Mouse (Mus musculus) hindbrain, embryonic 10.5 days (tissue): ENCODE data around the gene Cpne9. TPM values are rescaled to one million over a fixed set of nuclear protein-coding genes. Genes with fewer than 3 reads are reported as not detected.

Source experiments
- DNase-seq: peaks from one replicate; pipeline ENCODE4 v3.0.0-alpha.2; 2017; ENCODE audit warnings: low spot score
- H3K27ac ChIP-seq: fragments of 300-500 bp; sonication (generic); 2 replicates; pipeline ENCODE4 v1.5.1; 2016; ENCODE audit warnings: mild to moderate bottlenecking, moderate library complexity
- H3K27me3 ChIP-seq: fragments of 300-500 bp; sonication (generic); 2 replicates; pipeline ENCODE4 v1.6.1; 2016; ENCODE audit warnings: mild to moderate bottlenecking; ENCODE audit not compliant: poor library complexity, insufficient read depth, severe bottlenecking
- H3K36me3 ChIP-seq: fragments of 300-500 bp; sonication (generic); 2 replicates; pipeline ENCODE4 v1.6.1; 2016; ENCODE audit warnings: mild to moderate bottlenecking, moderate library complexity
- H3K4me1 ChIP-seq: fragments of 300-500 bp; sonication (generic); replicated peaks from 2 replicates; pipeline ENCODE4 v1.6.1; 2016; ENCODE audit warnings: mild to moderate bottlenecking
- H3K4me3 ChIP-seq: fragments of 300-500 bp; sonication (generic); 2 replicates; pipeline ENCODE4 v1.5.1; 2016; ENCODE audit warnings: mild to moderate bottlenecking, moderate library complexity
- H3K9me3 ChIP-seq: fragments of 300-500 bp; sonication (generic); 2 replicates; pipeline ENCODE4 v1.6.1; 2016; ENCODE audit warnings: mild to moderate bottlenecking, moderate library complexity
- WGBS: fragments of 180-500 bp; shearing (Covaris S2); methylation state at CpG from one replicate; pipeline ENCODE4 v1.1.7; 2016; 5-methylcytosine and 5-hydroxymethylcytosine counted together
- polyA plus RNA-seq: library from polyadenylated mRNA; unstranded; fragments of >200 nt; fragmentation: Nextera tagmentation; extraction: Ambion mirVana; gene quantifications from 2 replicates; pipeline ENCODE4 v1.2.1, GENCODE M21; 2016

Cpne9 gene
- polyA plus RNA-seq, 1 experiment from 2014 or later: 0.58 TPM

DNA sequence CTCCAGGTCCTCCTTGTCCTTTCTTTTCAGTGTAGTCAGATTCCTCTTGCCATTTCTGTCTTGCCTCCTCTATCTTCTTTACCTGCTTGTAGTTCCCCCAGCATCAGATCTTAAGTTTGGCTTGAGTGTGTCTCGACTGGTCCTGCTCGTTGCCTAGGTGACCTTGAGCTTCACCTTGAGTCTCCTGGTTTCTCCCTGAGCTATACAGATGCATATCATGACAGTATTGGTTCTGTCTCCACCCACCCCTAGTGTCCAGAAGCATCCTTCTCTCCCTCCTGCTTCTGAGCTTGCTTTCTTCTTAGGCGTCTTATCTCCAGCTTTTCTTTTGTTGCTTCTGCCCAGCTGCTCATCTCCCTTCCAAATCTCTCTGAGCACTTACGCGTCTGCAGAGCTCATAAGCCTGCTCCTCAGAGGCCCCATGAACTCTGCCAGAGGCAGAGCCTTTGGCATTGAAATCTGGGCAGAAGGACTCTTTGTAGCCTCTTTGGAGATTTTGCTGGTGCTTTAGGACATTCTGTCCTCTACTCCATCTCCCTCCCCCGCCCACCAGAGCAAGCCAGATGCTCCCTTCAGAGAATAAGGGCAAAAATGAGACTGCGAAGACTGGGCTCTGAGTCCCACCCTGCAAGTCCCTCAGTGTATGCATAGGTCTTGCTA lies 15.0 kb upstream of the Cpne9 start:
- Histone ChIP-seq H3K4me1 (no peaks in the 10 kb centered on the region), H3K27ac (no peak overlapping the region), H3K27me3 (no peaks in the 10 kb centered on the region), H3K4me3 (no peak overlapping the region), H3K9me3 (no peaks in the 10 kb centered on the region), H3K36me3 (peaks cover 100% of the 10 kb centered on the region)
- 90% methylated on average over 7 of the region's 7 CpGs for WGBS
- no peak for DNase-seq

DNA sequence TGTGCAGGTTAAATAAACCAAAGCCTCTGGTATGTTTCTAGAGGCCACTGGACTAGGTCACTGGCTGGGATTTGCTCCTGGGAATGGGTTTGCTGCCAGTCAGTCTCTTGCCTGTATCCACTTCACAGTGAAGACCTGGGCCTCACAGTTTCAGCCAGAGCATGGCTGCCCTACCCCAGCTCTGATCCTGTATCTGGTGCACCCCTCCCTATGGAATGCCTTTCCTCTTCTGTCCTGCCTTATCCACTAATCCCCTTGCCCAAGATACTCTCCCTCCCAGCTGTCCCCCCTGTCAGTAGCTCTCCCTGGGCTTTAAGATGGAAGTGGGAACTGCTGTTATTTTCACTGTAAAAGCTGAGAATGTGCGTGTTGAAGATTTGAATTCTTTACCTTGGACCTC lies 14.1 kb upstream of the Cpne9 start:
- Histone ChIP-seq H3K27ac (no peak overlapping the region), H3K36me3 (peaks cover 100% of the 10 kb centered on the region), H3K4me3 (no peak overlapping the region), H3K27me3 (no peaks in the 10 kb centered on the region), H3K4me1 (no peaks in the 10 kb centered on the region), H3K9me3 (no peaks in the 10 kb centered on the region)
- DNase-seq: no peak
- WGBS: 91% methylated on average over 1 of the region's 1 CpGs

DNA sequence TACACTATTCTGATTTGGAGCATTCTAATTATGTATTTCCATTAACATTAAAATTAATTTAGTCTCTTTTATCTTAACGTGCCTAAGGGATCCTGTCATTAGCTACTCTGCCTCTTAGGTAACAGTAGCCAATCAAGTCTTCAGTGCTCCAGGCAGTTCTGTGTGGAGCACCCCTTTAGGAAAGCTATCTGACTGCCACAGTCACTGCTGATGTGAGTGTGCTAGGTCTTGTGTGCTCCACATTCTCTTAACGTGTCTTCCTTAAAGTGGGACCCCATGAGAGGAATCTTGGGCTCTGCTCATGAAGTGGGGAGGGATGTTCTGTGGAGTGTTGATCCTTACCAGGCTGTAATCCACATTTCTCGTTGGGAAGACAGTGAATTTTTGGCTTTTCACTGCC lies 9.7 kb upstream of the Cpne9 start:
- 82% methylated on average over 3 of the region's 3 CpGs for WGBS
- H3K36me3 ChIP-seq: peaks cover 95% of the 10 kb centered on the region
- no peak overlapping the region for H3K27ac ChIP-seq

GRCm38 (mm10) chr6:113276846-113277245 lies 5.3 kb upstream of the Cpne9 start:
- peaks cover 14% of the 10 kb centered on the region for H3K27me3 ChIP-seq
- H3K4me3 ChIP-seq: no peak overlapping the region
- no peaks in the 10 kb centered on the region for H3K9me3 ChIP-seq
- WGBS: 75% methylated on average over 4 of the region's 4 CpGs
- DNase-seq: no peak
- H3K36me3 ChIP-seq: peaks cover 84% of the 10 kb centered on the region
- H3K4me1 ChIP-seq: peaks cover 3% of the 10 kb centered on the region; the same call in 1 of the 2 replicates
- H3K27ac ChIP-seq: no peak overlapping the region

More for the DNA sequence above, 9.7 kb upstream of the Cpne9 start:
- no peaks in the 10 kb centered on the region for H3K4me1 ChIP-seq
- no peak for DNase-seq
- H3K4me3 ChIP-seq: no peak overlapping the region
- no peaks in the 10 kb centered on the region for H3K9me3 ChIP-seq
- H3K27me3 ChIP-seq: no peaks in the 10 kb centered on the region

- H3K4me3 ChIP-seq: no peak overlapping the region
- H3K27me3 ChIP-seq: peaks cover 51% of the 10 kb centered on the region
- H3K4me1 ChIP-seq: peaks cover 27% of the 10 kb centered on the region
- peaks cover 41% of the 10 kb centered on the region for H3K36me3 ChIP-seq
- 62% methylated on average over 6 of the region's 6 CpGs for WGBS
- H3K27ac ChIP-seq: no peak overlapping the region
- no peak for DNase-seq
- H3K9me3 ChIP-seq: no peaks in the 10 kb centered on the region
Measured at GRCm38 (mm10) chr6:113281676-113282075, 431 bp upstream of the Cpne9 start.

- Histone ChIP-seq H3K36me3 (peaks cover 28% of the 10 kb centered on the region; the same call in 1 of the 2 replicates), H3K27me3 (peaks cover 51% of the 10 kb centered on the region), H3K4me1 (peaks cover 27% of the 10 kb centered on the region), H3K4me3 (peak overlapping the region; percentile 44), H3K9me3 (no peaks in the 10 kb centered on the region), H3K27ac (no peak overlapping the region)
- DNase-seq: peak; percentile 7
- WGBS: 2% methylated on average over 22 of the region's 22 CpGs
Measured at GRCm38 (mm10) chr6:113282969-113283368, 862 bp downstream of the Cpne9 start.

DNA sequence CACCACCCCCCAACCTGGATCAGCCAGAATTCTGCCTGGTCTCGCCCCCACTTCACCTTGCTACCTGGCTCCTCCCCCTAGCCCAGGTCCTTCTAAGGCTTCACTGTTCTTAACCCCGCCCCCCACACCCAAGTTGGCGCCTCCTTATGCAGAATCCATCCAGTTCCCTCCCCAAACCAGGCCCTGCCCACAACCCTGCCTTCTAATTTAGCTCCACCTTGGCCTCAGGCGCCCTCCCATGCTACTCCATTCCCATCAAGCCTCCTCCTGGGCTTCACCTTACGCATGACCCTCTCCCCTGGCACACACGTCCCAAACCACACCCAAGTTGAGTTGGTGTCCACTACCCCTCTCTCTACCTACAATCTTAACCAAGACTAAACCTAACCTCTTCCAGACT lies 1.4 kb downstream of the Cpne9 start:
- 8% methylated on average over 6 of the region's 6 CpGs for WGBS
- Histone ChIP-seq H3K4me1 (peaks cover 31% of the 10 kb centered on the region), H3K4me3 (peak overlapping the region; percentile 44; the same call in 1 of the 2 replicates), H3K9me3 (no peaks in the 10 kb centered on the region), H3K36me3 (peaks cover 26% of the 10 kb centered on the region; the same call in 1 of the 2 replicates), H3K27ac (no peak overlapping the region), H3K27me3 (peaks cover 51% of the 10 kb centered on the region)
- DNase-seq: no peak

- 78% methylated on average over 3 of the region's 3 CpGs for WGBS
Measured at GRCm38 (mm10) chr6:113284931-113285330, 2.8 kb downstream of the Cpne9 start.

GRCm38 (mm10) chr6:113286316-113286715 lies 4.2 kb downstream of the Cpne9 start:
- no peaks in the 10 kb centered on the region for H3K9me3 ChIP-seq
- WGBS: 65% methylated on average over 1 of the region's 1 CpGs

More at GRCm38 (mm10) chr6:113284931-113285330, 2.8 kb downstream of the Cpne9 start:
- Histone ChIP-seq H3K4me1 (peaks cover 32% of the 10 kb centered on the region), H3K27ac (no peak overlapping the region), H3K9me3 (no peaks in the 10 kb centered on the region), H3K4me3 (no peak overlapping the region), H3K36me3 (peaks cover 12% of the 10 kb centered on the region; the same call in 1 of the 2 replicates), H3K27me3 (peaks cover 51% of the 10 kb centered on the region)
- DNase-seq: no peak

GRCm38 (mm10) chr6:113287236-113287635 lies 5.1 kb downstream of the Cpne9 start:
- H3K4me1 ChIP-seq: peaks cover 26% of the 10 kb centered on the region
- no peak overlapping the region for H3K27ac ChIP-seq
- 75% methylated on average over 4 of the region's 4 CpGs for WGBS
- no peak overlapping the region for H3K4me3 ChIP-seq
- H3K27me3 ChIP-seq: peaks cover 34% of the 10 kb centered on the region
- H3K9me3 ChIP-seq: no peaks in the 10 kb centered on the region
- DNase-seq: no peak
- H3K36me3 ChIP-seq: no peaks in the 10 kb centered on the region

More at GRCm38 (mm10) chr6:113286316-113286715, 4.2 kb downstream of the Cpne9 start:
- H3K4me1 ChIP-seq: peaks cover 32% of the 10 kb centered on the region
- no peak overlapping the region for H3K27ac ChIP-seq
- no peak for DNase-seq
- H3K36me3 ChIP-seq: no peaks in the 10 kb centered on the region
- H3K27me3 ChIP-seq: peaks cover 43% of the 10 kb centered on the region
- H3K4me3 ChIP-seq: no peak overlapping the region

DNA sequence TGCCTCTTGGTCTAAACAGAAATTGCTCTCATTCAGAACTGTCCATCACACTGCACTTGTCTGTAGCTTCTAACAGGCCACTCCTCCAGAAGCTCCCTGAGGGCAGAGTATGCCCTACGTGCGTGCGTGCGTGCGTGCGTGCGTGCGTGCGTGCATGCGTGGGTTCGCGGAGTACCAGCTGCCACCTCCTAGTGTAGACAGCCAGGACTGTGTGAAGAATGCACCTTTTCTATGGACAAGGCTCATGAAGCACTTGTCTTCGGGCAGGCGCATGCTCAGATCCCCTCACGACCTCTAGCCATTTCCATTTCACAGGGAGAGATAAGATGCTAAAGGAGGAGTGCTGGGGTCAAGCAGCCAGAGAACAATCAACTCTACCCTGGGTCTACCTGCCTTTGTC lies 7.2 kb downstream of the Cpne9 start:
- Histone ChIP-seq H3K36me3 (no peaks in the 10 kb centered on the region), H3K4me1 (peaks cover 5% of the 10 kb centered on the region), H3K4me3 (no peak overlapping the region), H3K27ac (no peak overlapping the region), H3K27me3 (peaks cover 13% of the 10 kb centered on the region), H3K9me3 (no peaks in the 10 kb centered on the region)
- DNase-seq: no peak
- WGBS: 93% methylated on average over 15 of the region's 15 CpGs

DNA sequence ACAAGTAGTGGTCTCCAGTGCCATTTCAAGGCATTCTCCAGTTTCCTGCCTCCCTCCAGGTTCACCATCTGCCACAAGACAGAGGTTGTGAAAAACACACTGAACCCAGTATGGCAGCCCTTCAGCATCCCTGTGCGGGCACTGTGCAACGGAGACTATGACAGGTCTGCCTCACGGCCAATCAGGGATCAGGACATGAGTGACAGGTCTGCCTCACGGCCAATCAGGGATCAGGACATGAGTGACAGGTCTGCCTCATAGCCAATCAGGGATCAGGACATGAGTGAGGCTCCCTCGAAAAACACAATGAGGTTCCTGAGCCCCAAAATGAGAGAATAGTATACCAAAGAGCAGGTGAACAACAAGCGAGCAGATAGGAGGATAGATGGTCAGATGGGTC lies 8.2 kb downstream of the Cpne9 start:
- peaks cover 5% of the 10 kb centered on the region for H3K4me1 ChIP-seq
- no peaks in the 10 kb centered on the region for H3K9me3 ChIP-seq
- H3K36me3 ChIP-seq: no peaks in the 10 kb centered on the region
- 73% methylated on average over 6 of the region's 6 CpGs for WGBS
- H3K27ac ChIP-seq: no peak overlapping the region
- no peak for DNase-seq
- H3K27me3 ChIP-seq: peaks cover 3% of the 10 kb centered on the region; the same call in 1 of the 2 replicates
- H3K4me3 ChIP-seq: no peak overlapping the region

DNA sequence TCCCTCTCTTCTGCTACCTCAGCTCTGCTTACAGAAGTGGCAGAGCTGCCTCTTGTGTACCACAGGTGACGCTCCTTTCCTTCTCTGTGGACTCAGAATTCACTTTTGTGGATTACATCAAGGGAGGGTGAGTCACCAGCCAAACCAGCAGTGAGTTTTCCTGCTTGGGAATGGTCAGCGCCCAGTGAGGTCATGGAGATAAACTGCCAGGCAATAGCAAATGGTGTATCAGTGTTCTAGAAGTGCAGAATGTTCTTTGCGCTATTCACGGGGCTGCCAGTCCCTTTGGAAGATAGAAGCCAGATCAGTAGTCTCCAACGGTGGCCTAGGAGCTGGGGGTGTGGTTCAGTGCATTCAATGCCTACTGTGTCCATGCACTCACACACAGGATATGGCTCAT lies 10.8 kb downstream of the Cpne9 start:
- H3K9me3 ChIP-seq: no peaks in the 10 kb centered on the region
- no peak for DNase-seq
- peaks cover 5% of the 10 kb centered on the region for H3K4me1 ChIP-seq
- no peaks in the 10 kb centered on the region for H3K36me3 ChIP-seq
- WGBS: 75% methylated on average over 5 of the region's 5 CpGs
- no peaks in the 10 kb centered on the region for H3K27me3 ChIP-seq
- no peak overlapping the region for H3K27ac ChIP-seq
- H3K4me3 ChIP-seq: no peak overlapping the region
